Mouse (Mus musculus) urinary bladder, adult 2 months (tissue): ENCODE results near the gene Mpp4. TPM values are rescaled to one million over a fixed set of nuclear protein-coding genes. Genes with fewer than 3 reads are reported as not detected.
A peak's percentile ranks its signal among the peaks of the same experiment; 100 is the strongest.

Experiments
- DNase-seq: peaks from one replicate; pipeline ENCODE4 v3.0.0; 2022; ENCODE audit warnings: low spot score
- polyA plus RNA-seq: library from polyadenylated mRNA; depleted of rRNA; stranded (reverse); fragments of >200 nt; gene quantifications from 2 replicates; pipeline ENCODE4 v1.2.3, GENCODE M21; 2012

Mpp4 gene
- polyA plus RNA-seq, 1 experiment: 0.95 TPM

DNA sequence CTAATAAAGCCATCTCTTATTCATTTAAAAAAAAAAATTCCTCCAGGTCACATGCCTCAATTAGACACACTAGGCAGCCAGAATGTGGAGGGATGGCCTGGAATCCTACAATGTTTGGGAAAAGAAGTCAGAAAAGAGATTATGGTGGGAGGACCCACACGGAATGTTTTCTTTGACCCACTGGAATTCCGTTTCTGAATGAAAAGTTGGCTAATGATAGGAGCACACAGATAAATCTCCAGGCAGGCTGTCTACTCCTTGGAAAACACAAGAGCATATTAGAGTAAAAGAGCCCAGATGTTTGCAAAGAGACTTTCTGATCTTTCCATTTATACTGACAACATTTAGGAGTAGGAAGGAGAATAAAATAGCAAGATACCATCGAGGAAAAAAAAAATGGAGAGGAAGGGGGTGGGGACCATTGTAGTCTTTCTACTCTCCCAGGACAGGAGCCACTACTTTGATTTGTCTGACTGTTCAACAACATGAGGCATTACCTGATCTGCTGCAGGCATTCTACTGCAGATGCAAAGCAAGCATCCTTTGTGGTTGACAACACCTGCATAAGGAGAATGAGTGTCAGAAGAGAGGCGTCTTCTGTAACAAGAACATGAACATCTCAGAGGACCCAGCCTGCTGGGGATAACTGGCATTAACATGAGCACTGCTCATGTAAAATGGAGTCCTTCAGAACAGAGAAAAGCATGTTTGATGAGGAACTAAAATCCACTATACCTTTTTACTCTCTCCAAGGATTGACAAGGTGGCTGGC, 4.7 kb upstream of the Mpp4 start:
- no peak for DNase-seq

DNA sequence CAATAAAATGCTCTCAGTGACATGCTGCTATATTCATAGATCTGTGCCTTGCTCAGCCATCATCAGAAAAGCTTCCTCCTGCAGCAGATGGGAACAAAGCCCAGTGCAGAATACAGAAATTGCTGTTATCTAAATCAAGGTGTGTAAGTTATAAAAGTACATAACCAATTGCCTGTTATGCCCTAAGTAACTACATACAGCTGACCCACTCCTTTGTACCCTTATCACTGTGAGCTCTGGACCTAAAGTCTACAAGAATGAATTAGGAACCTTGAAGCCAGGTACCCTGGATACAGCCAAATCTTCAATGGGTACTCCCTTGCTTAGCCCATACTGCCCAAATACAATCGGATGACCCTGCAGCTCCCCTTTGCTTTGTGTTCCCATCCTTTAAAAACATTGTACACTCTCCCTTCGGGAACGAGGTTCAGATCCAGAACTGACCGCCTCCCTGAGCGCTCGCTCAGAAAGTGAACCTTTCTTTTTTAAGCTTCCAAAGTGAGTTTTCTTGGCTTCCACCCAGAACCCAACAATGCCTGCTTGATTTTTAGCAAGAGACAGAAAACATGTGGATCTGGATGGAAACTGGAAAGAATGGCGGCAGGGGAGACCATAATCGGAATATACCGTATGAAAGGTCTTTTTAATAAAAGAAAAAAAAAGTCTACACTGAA, 3.2 kb upstream of the Mpp4 start:
- no peak for DNase-seq

DNA sequence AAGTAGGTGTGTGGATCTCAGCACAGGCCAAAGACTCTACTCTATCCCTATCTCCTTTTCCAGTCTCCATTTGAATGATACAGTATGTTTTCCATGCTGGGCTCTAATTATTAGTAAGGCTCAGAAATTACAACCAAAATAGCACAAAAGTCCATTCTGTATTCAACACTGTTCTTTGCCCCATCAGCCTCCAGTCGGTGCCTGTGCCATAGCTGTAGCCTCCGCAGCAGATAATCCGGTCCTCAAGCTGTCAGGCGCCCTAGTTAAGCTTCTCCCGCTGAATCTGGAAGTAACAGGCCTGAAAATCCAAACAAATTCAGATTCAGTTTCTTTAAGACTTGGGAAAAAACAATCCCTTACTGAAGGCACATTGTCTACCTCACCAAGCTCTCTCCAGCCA, 729 bp upstream of the Mpp4 start:
- DNase-seq: no peak

DNA sequence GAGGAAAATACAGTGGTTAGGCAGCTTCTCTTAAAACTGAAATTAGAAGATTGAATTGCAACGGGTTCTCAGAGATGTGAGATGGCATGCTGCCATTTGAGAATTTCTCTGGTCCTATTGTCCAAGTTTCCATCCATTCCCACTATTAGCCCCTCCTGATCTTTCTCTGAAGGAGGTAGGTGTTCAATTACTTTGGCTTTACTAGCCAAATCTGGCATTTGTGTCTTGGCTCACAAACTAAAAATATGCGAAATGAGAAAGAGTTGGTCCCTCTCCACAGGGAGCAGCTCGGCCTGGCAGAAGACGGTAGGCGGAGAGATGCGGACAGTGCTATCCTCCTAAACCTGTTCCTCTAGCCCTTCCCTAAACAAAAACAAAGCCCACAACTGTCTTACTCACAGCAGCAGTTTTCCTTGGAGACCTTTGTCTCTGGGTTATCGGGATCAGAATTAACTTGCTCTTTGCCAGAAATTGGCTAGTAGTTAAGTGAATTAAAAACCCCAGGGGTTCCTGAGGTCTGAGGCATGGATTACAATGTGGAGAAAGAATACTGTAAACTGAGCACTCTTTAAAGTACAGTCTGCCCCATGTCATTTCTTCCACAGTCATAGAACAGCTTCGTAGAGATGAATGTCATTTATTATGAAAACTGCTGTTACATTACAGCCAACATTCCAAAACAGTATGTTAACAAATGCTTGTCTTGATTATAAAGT, 722 bp downstream of the Mpp4 start:
- no peak for DNase-seq

DNA sequence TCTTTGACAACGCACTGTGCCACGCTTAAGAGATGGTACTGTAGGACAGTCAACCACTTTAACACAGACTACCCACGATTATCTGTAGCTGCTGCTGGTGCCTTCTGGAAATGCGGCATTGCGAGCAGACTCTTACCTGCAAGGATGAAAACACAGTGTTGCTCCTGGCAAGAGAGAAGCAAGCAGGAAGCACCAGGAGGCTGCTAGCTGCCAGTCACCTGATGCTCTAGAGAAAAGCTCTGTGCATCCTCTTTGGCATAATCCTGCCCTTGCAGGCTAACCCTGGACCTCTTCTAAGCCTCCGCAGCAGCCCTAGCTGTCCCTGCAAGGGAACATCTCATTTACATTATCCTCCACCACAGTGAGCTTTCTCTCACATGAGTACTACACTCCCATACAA, 1.8 kb downstream of the Mpp4 start:
- DNase-seq: no peak

DNA sequence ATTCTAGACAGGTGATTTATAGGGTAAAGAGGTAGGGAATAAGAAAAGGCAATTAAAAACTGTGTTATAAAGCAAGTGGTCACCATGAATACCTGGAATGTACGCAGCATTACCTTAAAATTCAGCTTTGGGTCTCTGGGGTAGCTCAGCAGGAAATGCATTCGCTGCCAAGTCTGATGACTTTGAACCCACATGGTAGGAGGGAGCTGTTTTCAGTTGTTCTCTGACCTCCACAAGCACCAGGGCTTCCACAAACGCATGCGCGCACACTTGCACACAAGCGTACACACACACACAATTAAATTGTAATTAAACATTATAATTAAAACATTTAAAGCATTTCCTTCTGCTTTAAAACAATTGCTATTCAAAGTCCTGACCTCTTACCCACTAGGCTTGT, 2.3 kb downstream of the Mpp4 start:
- no peak for DNase-seq

DNA sequence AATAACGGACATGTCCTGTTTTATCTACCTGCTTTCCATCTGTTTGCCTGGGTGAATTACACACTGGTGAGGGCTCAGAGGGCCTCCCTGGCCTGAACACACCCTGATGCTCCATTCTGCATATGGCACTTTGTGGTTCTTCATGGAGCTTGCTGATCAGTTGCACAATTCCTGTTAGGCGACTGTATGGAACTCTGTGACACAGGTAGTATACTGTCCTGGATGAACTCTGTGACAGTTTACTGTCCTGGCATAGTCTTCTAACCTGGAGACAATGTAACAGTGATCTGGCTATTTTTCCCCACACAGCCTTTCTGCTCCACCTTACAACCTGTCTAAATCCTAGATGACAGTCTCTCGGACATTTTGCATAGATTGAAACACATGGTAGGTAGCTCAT, 4.1 kb downstream of the Mpp4 start:
- no peak for DNase-seq

DNA sequence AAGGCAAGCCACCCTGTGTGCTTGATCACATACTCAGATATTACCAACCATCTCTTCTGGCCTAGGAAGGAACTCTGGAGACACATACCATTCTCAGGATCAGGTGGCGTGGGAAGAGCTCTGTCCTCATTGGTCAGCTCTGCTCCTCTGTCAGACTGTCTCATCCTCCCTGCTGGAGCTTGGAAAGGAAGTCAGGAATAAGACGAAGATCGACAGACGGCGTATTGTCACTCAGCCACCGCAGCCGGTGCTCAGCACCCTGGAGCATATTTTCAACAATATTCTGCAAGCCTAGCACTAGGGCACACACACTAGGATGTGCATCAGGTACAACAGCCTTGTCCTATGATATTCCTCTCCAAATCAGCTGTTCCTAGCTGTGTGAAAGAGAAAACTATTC, 4.7 kb downstream of the Mpp4 start:
- no peak for DNase-seq

DNA sequence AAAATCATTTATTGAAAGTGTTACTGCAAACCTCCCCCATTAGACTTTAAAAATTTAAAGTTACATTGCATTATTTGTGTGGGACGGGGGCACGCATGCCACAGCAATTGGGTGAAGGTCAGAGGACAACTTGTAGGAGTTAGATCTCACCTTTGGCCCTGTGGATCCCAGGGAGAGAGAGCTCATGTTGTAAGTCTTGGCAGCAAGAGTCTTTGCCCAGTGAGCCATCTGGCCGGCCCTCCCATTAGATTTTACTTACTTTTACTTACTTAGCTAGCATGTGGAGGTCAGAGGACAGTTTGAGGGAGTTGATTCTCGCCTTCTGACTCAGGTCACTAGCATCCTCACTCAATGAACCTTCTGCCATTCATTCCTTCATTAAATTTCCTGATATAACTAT, 5.3 kb downstream of the Mpp4 start:
- DNase-seq: no peak

DNA sequence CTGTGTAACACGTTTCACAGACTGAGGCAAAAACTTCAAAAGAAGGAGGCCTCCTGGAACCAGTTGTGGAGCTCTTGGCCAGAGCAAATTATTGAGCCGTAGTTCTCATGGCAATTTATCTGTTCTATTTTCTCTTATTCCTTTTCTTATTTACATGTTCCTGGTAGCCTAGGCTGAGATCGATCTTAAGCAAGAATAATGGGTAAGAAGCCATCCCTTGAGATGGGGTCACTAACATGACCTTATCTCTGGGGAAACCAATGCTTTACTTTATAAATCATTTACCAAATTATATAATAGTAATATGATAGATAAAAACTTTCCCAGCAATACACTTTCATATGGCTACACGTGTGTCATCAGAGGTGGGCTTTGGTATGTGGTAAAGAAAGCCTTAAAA, 10.8 kb downstream of the Mpp4 start:
- DNase-seq: no peak

DNA sequence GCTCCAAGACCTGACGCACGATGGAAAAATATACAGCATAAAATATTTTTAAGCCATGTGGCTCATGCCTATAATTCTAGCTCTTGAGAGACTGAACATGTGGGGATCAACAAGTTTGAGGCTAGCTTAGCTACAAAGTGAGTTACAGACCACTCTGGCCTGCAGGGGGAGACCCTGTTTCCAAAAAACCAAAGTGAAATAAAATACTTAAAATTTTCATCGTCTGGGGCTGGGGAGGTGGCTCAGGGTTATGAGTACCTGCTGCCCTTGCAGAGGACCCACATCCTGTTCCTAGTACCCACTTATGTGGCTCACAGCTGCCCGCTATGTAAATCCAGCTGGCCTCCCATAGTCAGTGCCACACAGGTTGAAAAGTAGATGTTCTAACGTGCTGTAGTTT, 12.6 kb downstream of the Mpp4 start:
- DNase-seq: no peak

DNA sequence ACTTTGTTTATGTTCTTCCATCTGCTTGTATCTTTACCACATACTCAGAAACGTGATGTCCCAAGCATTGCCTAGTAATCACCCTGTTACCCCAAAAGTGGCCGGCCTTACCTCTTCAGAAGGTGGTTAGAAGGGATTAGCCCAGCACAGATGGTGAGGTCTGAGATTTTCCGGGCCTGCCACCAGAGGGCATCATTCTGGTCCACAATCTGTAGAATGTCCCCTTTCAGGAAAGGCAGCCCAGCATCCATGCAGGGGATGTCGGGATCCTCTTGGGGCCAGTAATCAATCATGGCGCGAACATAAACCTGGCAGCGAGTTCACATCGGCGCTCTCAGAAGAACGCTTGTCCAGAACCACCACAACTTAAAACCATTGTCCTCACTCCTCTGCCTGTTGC, 18.6 kb downstream of the Mpp4 start:
- DNase-seq: no peak

DNA sequence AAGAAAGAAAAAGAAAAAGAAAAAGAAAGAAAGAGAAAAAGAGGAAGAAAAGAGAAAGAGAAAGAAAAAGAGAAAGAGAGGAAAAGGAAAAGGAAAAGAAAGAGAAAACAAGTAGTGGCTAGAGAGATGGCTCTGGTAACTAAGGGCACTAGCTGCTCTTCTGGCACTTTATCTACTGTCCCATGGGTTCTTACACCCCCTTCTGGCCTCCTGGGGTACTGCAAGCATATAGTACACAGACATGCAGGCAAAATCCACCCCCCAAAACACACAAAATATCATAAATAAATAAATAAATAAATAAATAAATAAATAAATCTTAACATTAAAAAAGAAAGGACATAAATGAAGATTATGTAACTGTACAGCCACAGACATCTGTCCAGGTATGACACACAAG, 20.4 kb downstream of the Mpp4 start:
- DNase-seq: no peak

DNA sequence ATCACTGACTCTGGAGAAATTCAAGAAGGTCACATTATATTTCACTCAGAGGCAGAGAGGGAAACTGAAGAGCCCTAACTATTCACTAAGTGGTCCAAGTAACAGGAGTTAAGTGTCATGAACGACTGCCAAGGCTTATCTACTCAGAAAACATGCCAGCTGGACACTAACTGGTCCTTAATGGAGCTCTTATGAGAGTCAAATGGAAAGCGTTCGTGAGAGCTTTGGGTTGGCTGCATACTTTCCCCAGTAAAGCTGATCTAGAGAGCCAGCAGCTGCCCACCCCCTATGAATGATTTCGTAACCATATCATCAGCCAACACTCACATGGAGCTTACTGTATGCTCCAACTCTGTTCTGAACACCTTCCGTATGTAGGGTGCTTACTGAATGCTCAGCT, 28.8 kb downstream of the Mpp4 start:
- DNase-seq: no peak

DNA sequence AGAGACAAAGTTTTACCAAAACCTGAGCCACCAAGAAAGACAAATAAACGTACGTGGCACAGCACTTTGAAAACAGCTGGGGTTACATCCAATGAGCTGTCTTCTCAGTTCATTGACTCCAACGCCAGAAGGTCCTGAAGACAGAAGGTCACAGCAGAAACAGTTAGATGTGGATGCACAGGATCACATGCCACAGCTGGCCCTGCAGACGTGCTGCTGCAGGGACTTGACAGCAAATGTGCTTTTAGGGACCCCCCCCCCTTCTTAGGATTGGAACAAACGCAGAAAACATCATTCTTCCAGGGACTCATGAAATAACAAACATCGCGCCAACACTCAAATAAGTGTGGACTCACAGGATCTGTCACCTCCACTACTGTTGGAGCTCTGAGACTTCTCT, 34.3 kb downstream of the Mpp4 start:
- DNase-seq: no peak

DNA sequence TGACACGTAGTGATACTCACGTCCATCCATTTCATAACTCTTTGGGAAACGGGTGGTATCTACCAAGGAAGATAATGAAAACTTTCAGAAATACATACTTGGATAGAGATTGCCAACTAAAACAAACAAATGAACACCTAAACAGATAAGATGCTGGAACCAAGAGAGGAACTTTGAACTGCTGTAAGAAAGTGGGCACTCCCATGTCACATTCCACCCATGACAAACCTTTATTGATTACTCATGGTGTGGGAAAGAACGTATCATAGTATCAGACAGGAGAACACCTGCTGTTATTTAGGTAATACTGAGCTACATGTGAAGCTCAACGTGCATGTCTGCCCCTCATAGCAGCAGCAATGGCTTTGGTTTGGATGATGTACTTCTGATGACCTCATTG, 37.6 kb downstream of the Mpp4 start:
- no peak for DNase-seq

DNA sequence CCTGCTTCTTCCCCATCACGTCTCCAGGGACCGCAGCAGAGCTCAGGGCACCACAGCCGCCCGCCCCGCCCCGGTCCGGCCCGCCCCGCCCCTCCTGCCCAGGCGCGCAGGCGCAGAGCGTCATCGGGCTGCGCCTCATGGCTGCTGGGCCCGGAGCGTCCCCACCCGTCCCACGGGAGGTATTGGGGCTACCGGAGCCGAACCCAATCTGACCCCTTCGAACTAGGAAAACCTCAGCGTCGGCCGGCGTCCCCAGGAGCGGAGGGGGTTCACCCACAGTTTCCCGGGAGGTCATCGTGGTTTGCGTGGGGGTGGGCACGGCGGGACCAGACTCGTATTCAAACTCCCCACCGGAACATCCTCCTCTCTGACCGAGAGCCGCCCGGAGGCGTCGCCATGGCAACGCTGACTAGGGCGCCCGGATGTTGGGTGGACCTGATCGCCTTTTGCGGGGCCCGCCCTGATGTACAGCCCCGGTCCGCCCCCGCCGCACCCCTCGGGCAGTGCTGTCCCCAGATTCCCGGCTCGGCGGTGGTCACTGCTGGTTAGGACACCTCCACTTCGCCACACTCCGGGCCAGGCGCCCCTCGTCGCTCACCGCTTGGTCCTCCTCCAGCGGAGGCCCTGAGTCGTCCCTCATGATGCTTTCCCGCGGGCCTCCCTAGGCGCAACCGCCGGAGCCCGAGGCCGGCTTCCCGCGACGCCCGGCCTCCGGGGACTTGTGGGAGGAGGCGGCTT, 43.3 kb downstream of the Mpp4 start, which contains the start of gene Tmem237:
Tmem237 (minus strand) TSS at position 689 of the 738 bp plus-strand sequence.
- peak; percentile 86 for DNase-seq

DNA sequence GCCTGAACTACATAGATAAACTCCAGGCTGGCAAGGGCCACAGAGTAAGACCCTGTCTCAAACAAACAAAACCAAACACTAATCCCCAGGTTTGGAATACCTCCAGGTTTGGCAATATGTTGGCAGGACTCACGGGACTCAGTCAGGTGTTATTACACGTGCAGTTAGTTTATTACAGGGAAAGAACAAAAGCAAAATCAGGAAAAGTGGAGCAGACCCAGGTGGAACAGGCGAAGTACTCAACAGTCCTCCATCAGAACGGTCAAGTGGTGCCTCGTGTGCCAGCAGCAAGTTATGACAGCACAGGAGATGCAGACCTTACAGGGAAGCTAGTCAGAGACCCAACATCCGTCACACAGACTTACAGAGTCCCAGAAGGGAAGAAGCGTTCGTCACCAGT, 52.7 kb downstream of the Mpp4 start:
- DNase-seq: no peak

DNA sequence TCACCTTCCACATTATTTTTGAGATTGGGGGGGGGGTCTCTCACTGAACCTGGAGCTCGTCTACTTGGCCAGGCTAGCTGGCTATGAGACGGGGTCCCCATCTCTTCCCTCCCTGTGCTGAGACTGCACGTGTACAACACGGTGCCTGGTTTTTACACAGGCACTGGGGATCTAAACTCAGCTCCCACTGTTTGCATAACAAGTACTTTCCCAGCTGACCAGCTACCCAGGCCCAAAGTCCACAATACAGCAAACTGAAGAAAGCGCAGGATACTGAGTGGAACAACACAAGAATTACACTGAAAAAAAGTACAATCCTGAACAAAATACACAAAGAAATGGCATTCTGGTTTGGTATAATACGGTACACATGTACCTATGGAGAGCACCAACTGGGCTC, 61.1 kb downstream of the Mpp4 start:
- no peak for DNase-seq

DNA sequence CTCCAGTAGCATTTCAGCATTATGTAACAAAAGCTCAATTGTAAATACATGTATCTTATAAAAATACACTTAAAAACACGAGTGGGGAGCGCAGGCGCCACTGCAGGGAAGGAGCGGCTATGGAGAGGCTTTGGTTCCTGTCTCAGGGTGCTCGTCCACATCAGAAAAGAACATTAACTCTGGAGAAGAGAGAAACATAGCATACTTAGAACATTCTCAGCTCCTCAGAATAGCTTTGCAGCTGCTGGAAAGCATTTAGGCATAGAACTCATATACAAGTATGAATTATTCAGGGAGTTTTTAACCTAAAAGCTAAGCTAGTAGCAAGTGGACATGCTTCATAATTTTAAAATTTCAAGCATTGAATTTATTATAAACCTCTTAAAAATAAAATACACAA, 62.2 kb downstream of the Mpp4 start:
- DNase-seq: no peak

DNA sequence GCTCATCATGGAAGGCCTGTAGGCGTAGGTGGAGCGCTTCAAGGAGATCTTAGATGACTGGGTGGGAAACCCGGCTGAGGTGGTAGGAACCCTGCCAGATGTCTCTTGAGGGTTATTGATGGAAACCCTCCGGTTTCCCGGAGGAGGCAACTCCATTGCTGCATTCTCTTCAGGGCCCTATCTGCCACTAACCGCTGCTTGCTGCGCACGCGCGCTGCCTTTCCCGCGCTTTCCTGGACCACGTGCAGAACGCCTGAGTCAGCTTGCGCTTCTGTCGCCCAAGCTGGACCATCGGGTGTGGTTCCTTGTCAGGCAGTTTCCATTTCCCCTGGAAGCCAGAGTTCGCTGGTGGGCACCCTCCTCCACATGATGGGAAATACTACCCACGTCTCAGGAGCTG, 68.5 kb downstream of the Mpp4 start, which contains the start of gene C2cd6:
C2cd6 (minus strand) TSS at position 196 of the 400 bp plus-strand sequence.
- no peak for DNase-seq
